Mouse (Mus musculus) C2C12 (cell line): ENCODE measurements at regions not wholly inside any gene's neighbourhood (a gene's known extent, or its start where the extent isn't known, plus 50 kb on each side); places are given as distances from the start of the nearest gene placed in this dataset.

ENCODE experiments used
- H3K27me3 ChIP-seq: one replicate; pipeline ENCODE4 v1.6.1; 2011; ENCODE audit not compliant: control insufficient read depth, insufficient read depth, insufficient read length
- H3K36me3 ChIP-seq: one replicate; pipeline ENCODE4 v1.6.1; 2011; ENCODE audit not compliant: control insufficient read depth, insufficient read depth
- H3K4me3 ChIP-seq: one replicate; pipeline ENCODE4 v1.5.1; 2011; ENCODE audit warnings: mild to moderate bottlenecking, control low read depth; ENCODE audit not compliant: poor library complexity, insufficient read depth, severe bottlenecking
- H3K79me2 ChIP-seq: one replicate; pipeline ENCODE4 v1.6.1; 2011; ENCODE audit not compliant: control insufficient read depth, insufficient read depth
- H3K79me3 ChIP-seq: one replicate; pipeline ENCODE4 v1.6.1; 2011; ENCODE audit warnings: low read depth, control low read depth
- H3ac ChIP-seq: one replicate; pipeline ENCODE3; 2011; ENCODE audit warnings: low read depth; ENCODE audit not compliant: control insufficient read depth, insufficient read length
- CEBPB ChIP-seq: IDR thresholded peaks from one replicate; pipeline ENCODE4 v1.6.1; 2011; ENCODE audit warnings: low read depth, mild to moderate bottlenecking, control low read depth, moderate library complexity
- CTCF ChIP-seq: IDR thresholded peaks from one replicate; pipeline ENCODE4 v1.5.1; 2011; ENCODE audit not compliant: control insufficient read depth, insufficient read depth, insufficient read length
- FOSL1 ChIP-seq: IDR thresholded peaks from one replicate; pipeline ENCODE4 v1.8.0; 2011; ENCODE audit warnings: mild to moderate bottlenecking, low read length; ENCODE audit not compliant: poor library complexity, insufficient read depth, severe bottlenecking
- MAX ChIP-seq: IDR thresholded peaks from one replicate; pipeline ENCODE4 v1.6.1; 2011; ENCODE audit warnings: mild to moderate bottlenecking, control low read depth
- MYOD1 ChIP-seq: IDR thresholded peaks from one replicate; pipeline ENCODE4 v1.6.1; 2011; ENCODE audit warnings: low read depth; ENCODE audit not compliant: control insufficient read depth, insufficient read length
- MYOG ChIP-seq: IDR thresholded peaks from one replicate; pipeline ENCODE4 v1.6.1; 2011; ENCODE audit not compliant: control insufficient read depth, insufficient read length; ENCODE audit errors: extremely low read depth
- USF1 ChIP-seq: IDR thresholded peaks from one replicate; pipeline ENCODE4 v1.6.1; 2011; ENCODE audit warnings: low read depth, mild to moderate bottlenecking, control low read depth, moderate library complexity

GRCm38 (mm10) chr13:5711646-5712045 lies 149.6 kb upstream of the Klf6 start:
- Histone ChIP-seq H3ac (no peak overlapping the region), H3K36me3 (no peaks in the 10 kb centered on the region), H3K27me3 (no peaks in the 10 kb centered on the region), H3K4me3 (no peak overlapping the region), H3K79me3 (no peaks in the 10 kb centered on the region), H3K79me2 (no peaks in the 10 kb centered on the region)
- no peak for TF ChIP-seq CEBPB
- TF ChIP-seq MAX, result no peak
- no peak for TF ChIP-seq CTCF
- no peak for TF ChIP-seq MYOG
- TF ChIP-seq USF1, result no peak
- TF ChIP-seq FOSL1, result no peak
- no peak for TF ChIP-seq MYOD1

GRCm38 (mm10) chr13:5713195-5713863 lies 148.0 kb upstream of the Klf6 start:
- TF ChIP-seq MYOD1 (no peak), USF1 (no peak), CTCF (no peak), MYOG (no peak)
- Histone ChIP-seq H3K79me2 (no peaks in the 10 kb centered on the region), H3K4me3 (no peak overlapping the region), H3K27me3 (no peaks in the 10 kb centered on the region), H3ac (no peak overlapping the region), H3K79me3 (no peaks in the 10 kb centered on the region), H3K36me3 (no peaks in the 10 kb centered on the region)

GRCm38 (mm10) chr13:5714191-5714591 lies 147.1 kb upstream of the Klf6 start:
- Histone ChIP-seq H3ac (peak overlapping the region; percentile 59), H3K27me3 (no peaks in the 10 kb centered on the region), H3K79me2 (no peaks in the 10 kb centered on the region), H3K4me3 (no peak overlapping the region), H3K79me3 (no peaks in the 10 kb centered on the region), H3K36me3 (no peaks in the 10 kb centered on the region)
- TF ChIP-seq MYOG (no peak), USF1 (peak; percentile 68), CTCF (no peak), CEBPB (no peak), MAX (peak; percentile 95)

GRCm38 (mm10) chr13:5714793-5715192 lies 146.5 kb upstream of the Klf6 start:
- H3K79me3 ChIP-seq, result no peaks in the 10 kb centered on the region
- H3ac ChIP-seq, result no peak overlapping the region
- no peaks in the 10 kb centered on the region for H3K36me3 ChIP-seq
- no peak for TF ChIP-seq MYOG
- TF ChIP-seq CEBPB, result no peak
- TF ChIP-seq USF1, result peak; percentile 71
- no peaks in the 10 kb centered on the region for H3K27me3 ChIP-seq
- H3K4me3 ChIP-seq, result no peak overlapping the region
- H3K79me2 ChIP-seq, result no peaks in the 10 kb centered on the region

DNA sequence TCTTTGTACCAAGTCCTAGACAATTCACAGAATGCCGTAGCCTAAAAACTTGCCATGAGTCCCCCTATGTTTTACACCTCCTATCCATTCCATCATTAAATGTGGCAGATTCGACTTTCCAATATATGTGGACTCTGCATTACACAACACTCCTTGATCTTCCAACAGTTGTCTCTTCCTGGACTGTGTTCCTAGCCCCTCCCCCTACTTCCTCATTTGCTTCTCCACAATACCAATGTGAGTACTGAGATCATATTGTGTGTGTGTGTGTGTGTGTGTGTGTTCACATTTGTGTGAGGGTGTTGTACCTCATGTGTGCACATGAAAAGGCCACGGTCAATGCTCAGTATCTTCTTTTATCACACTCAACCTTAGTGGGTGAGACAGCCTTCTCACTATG lies 144.5 kb upstream of the Klf6 start:
- no peak overlapping the region for H3ac ChIP-seq
- H3K36me3 ChIP-seq, result no peaks in the 10 kb centered on the region
- H3K79me2 ChIP-seq, result no peaks in the 10 kb centered on the region
- TF ChIP-seq MYOG, result no peak
- no peak overlapping the region for H3K4me3 ChIP-seq
- H3K79me3 ChIP-seq, result no peaks in the 10 kb centered on the region
- H3K27me3 ChIP-seq, result no peaks in the 10 kb centered on the region

GRCm38 (mm10) chr13:5723319-5723718 lies 138.0 kb upstream of the Klf6 start:
- Histone ChIP-seq H3K79me2 (no peaks in the 10 kb centered on the region), H3K27me3 (no peaks in the 10 kb centered on the region), H3ac (no peak overlapping the region), H3K36me3 (no peaks in the 10 kb centered on the region), H3K79me3 (no peaks in the 10 kb centered on the region), H3K4me3 (no peak overlapping the region)
- TF ChIP-seq MYOD1, result no peak
- no peak for TF ChIP-seq FOSL1
